9 mouse cellular contexts compared by ENCODE assay signal in the genomic region with DNA sequence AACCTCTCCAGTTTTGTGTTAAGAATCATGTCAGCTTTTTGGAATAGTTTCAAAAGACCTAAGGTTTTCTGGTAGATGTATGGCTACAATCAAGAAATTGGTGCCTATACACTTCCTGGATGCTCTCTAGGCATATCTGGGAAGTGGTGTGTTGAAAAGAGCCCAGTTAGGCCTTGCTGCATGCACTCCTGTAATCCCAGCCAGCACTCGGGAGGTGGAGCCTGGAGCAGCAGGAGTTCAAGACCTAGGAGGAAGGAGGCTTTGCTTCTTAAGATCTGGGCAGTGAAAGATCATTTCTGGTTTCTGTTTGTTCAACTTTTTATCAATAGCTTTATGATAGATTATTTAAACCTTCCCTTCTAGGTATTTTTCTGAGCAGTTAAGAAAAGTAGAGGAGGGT. TPM values are rescaled to one million over a fixed set of nuclear protein-coding genes. Genes with fewer than 3 reads are reported as not detected.
DNase-seq lines count a peak whose midpoint lies in the region; ATAC-seq lines count a peak whose summit lies in the region.
"Had no signal": no experiment of that assay in that cellular context is flagged by ENCODE, and none has a peak within 500 bp of the region (broad histone marks: within the 10 kb centered on the region; RNA-seq: fewer than 3 reads in every experiment).

No protein-coding gene starts in this region.

- WGBS in heart, embryonic 16.5 days, result 10% methylated on average over 1 of the region's 1 CpGs
- WGBS in hindbrain, embryonic 14.5 days, result 4% methylated on average over 1 of the region's 1 CpGs
- 9% methylated on average over 1 of the region's 1 CpGs for WGBS in midbrain, embryonic 12.5 days

- no peaks in the 10 kb centered on the region for H3K27me3 ChIP-seq in heart, embryonic 16.5 days (ENCODE audit: control insufficient read depth, insufficient read depth, low read length)
- no peaks in the 10 kb centered on the region for H3K27me3 ChIP-seq in hindbrain, embryonic 14.5 days (ENCODE audit: control insufficient read depth, insufficient read depth, low read length)
- no peaks in the 10 kb centered on the region for H3K27me3 ChIP-seq in midbrain, embryonic 12.5 days

- peaks cover 16% of the 10 kb centered on the region for H3K4me1 ChIP-seq in heart, embryonic 16.5 days (ENCODE audit: control insufficient read depth, insufficient read depth, low read length)
- H3K4me1 ChIP-seq in hindbrain, embryonic 14.5 days (replicated peaks; ENCODE audit: control insufficient read depth, insufficient read depth, low read length), result peaks cover 24% of the 10 kb centered on the region
- peaks cover 32% of the 10 kb centered on the region for H3K4me1 ChIP-seq in midbrain, embryonic 12.5 days

- intact Hi-C loops in heart, postnatal 10 days (cut with DNase I), result no loop called here

- no peaks in the 10 kb centered on the region for H3K9me3 ChIP-seq in heart, embryonic 16.5 days (replicated peaks; ENCODE audit: control insufficient read depth, low read length)
- no peaks in the 10 kb centered on the region for H3K9me3 ChIP-seq in hindbrain, embryonic 14.5 days (ENCODE audit: control insufficient read depth, low read length)
- no peaks in the 10 kb centered on the region for H3K9me3 ChIP-seq in midbrain, embryonic 12.5 days

- H3K4me2 ChIP-seq in heart, embryonic 16.5 days (ENCODE audit: low read depth, low read length), result peak overlapping the region; percentile 79
- peak overlapping the region; percentile 94 for H3K4me2 ChIP-seq in hindbrain, embryonic 14.5 days (replicated peaks)
- H3K4me2 ChIP-seq in midbrain, embryonic 12.5 days (replicated peaks), result peak overlapping the region; percentile 87

- no peak for DNase-seq in heart, postnatal 10 days
- peak; percentile 66 for DNase-seq in ZHBTc4 (ENCODE audit: low read depth, low spot score)
- DNase-seq in hindbrain, embryonic 14.5 days (ENCODE audit: low spot score), result no peak
- DNase-seq in frontal cortex, postnatal 10 days (ENCODE audit: low spot score in 2 of 2), result no peak
- no peak for DNase-seq in gastrocnemius, postnatal 10 days
- no peak for DNase-seq in cerebellum, adult 11-12 months
- DNase-seq: cerebellum, adult 2 months had no signal

- 0 out of 2 replicates have a peak, but pooled peaks cover 2% of the 10 kb centered on the region for H3K36me3 ChIP-seq in heart, embryonic 16.5 days (ENCODE audit: control insufficient read depth, insufficient read depth)
- H3K36me3 ChIP-seq in hindbrain, embryonic 14.5 days (replicated peaks; ENCODE audit: control insufficient read depth, insufficient read depth), result peaks cover 14% of the 10 kb centered on the region
- H3K36me3 ChIP-seq in midbrain, embryonic 12.5 days, result peaks cover 5% of the 10 kb centered on the region

- no peak for ATAC-seq in heart, embryonic 16.5 days (replicated peaks; ENCODE audit: extremely low read depth, insufficient read depth, low FRiP score)
- ATAC-seq in hindbrain, embryonic 14.5 days (ENCODE audit: low FRiP score), result no peak
- no peak for ATAC-seq in midbrain, embryonic 12.5 days (ENCODE audit: low FRiP score, low read depth)

- H3K4me3 ChIP-seq in heart, embryonic 16.5 days (ENCODE audit: low read length), result peak overlapping the region; percentile 99; the same call in 1 of the 2 replicates
- peak overlapping the region; percentile 97 for H3K4me3 ChIP-seq in hindbrain, embryonic 14.5 days (replicated peaks; ENCODE audit: low read length)
- H3K4me3 ChIP-seq in midbrain, embryonic 12.5 days, result peak overlapping the region; percentile 93

- no peak overlapping the region; the same call in 1 of the 2 replicates for H3K9ac ChIP-seq in heart, embryonic 16.5 days (ENCODE audit: low read length)
- H3K9ac ChIP-seq in hindbrain, embryonic 14.5 days, result peak overlapping the region; percentile 90; the same call in 1 of the 2 replicates
- H3K9ac ChIP-seq in midbrain, embryonic 12.5 days (replicated peaks), result 0 out of 2 replicates have a peak overlapping the region, but pooled peaks have one; percentile 93

- no peak overlapping the region for H3K27ac ChIP-seq in heart, embryonic 16.5 days (ENCODE audit: low read length)
- H3K27ac ChIP-seq in hindbrain, embryonic 14.5 days, result no peak overlapping the region
- no peak overlapping the region for H3K27ac ChIP-seq in midbrain, embryonic 12.5 days (replicated peaks)

RNA-seq across cellular contexts. Expression of a gene that starts 1.8 kb away (rescaled TPM):
- polyA plus RNA-seq in heart, embryonic 16.5 days (2015; fragmentation: Nextera tagmentation; extraction: Ambion mirVana), result 45.3 and 49.9 TPM in 2 replicates
- 10 to 100 TPM; 46.2 to 59.2 TPM for total RNA-seq in heart, postnatal 10 days (2021)
- 52.5 and 57.7 TPM in 2 replicates for polyA plus RNA-seq in hindbrain, embryonic 14.5 days (2014; fragmentation: Nextera tagmentation; extraction: Ambion mirVana)
- polyA plus RNA-seq in midbrain, embryonic 12.5 days (2016; fragmentation: Nextera tagmentation; extraction: Ambion mirVana), result 156 and 166 TPM in 2 replicates
- total RNA-seq in gastrocnemius, postnatal 10 days (2021), result 10 to 100 TPM; 45.4 to 58.1 TPM

RNA-seq across cellular contexts. Expression of a gene that starts 13.3 kb away (rescaled TPM):
- 11.9 and 14.0 TPM in 2 replicates for polyA plus RNA-seq in heart, embryonic 16.5 days (2015; fragmentation: Nextera tagmentation; extraction: Ambion mirVana)
- 10 to 100 TPM; 14.6 to 15.1 TPM for total RNA-seq in heart, postnatal 10 days (2021)
- polyA plus RNA-seq in hindbrain, embryonic 14.5 days (2014; fragmentation: Nextera tagmentation; extraction: Ambion mirVana), result 37.9 and 42.5 TPM in 2 replicates
- 40.1 and 42.6 TPM in 2 replicates for polyA plus RNA-seq in midbrain, embryonic 12.5 days (2016; fragmentation: Nextera tagmentation; extraction: Ambion mirVana)
- 10 to 100 TPM; 10.5 to 11.6 TPM for total RNA-seq in gastrocnemius, postnatal 10 days (2021)

RNA-seq across cellular contexts. Expression of a gene that starts 39.1 kb away (rescaled TPM):
- 81.3 and 90.1 TPM in 2 replicates for polyA plus RNA-seq in heart, embryonic 16.5 days (2015; fragmentation: Nextera tagmentation; extraction: Ambion mirVana)
- total RNA-seq in heart, postnatal 10 days (2021), result 100 to 1,000 TPM; 302 to 348 TPM
- polyA plus RNA-seq in hindbrain, embryonic 14.5 days (2014; fragmentation: Nextera tagmentation; extraction: Ambion mirVana), result 49.3 and 54.7 TPM in 2 replicates
- polyA plus RNA-seq in midbrain, embryonic 12.5 days (2016; fragmentation: Nextera tagmentation; extraction: Ambion mirVana), result 80.9 and 81.1 TPM in 2 replicates
- 100 to 1,000 TPM; 194 to 201 TPM for total RNA-seq in gastrocnemius, postnatal 10 days (2021)

RNA-seq across cellular contexts. Expression of a gene that starts 59.0 kb away (rescaled TPM):
- polyA plus RNA-seq in heart, embryonic 16.5 days (2015; fragmentation: Nextera tagmentation; extraction: Ambion mirVana), result 118 and 129 TPM in 2 replicates
- total RNA-seq in heart, postnatal 10 days (2021), result 10 to 100 TPM; 43.8 to 50.3 TPM
- 23.1 and 29.7 TPM in 2 replicates for polyA plus RNA-seq in hindbrain, embryonic 14.5 days (2014; fragmentation: Nextera tagmentation; extraction: Ambion mirVana)
- 36.1 and 43.0 TPM in 2 replicates for polyA plus RNA-seq in midbrain, embryonic 12.5 days (2016; fragmentation: Nextera tagmentation; extraction: Ambion mirVana)
- 10 to 100 TPM; 47.2 to 55.1 TPM for total RNA-seq in gastrocnemius, postnatal 10 days (2021)
